Mouse (Mus musculus): Measurements from ENCODE around the gene Cgrrf1. TPM values are rescaled to one million over a fixed set of nuclear protein-coding genes. Genes with fewer than 3 reads are reported as not detected.
A peak's percentile ranks its signal among the peaks of the same experiment; 100 is the strongest.

Gene Cgrrf1
- 48.1 and 49.0 TPM in 2 replicates for polyA plus RNA-seq (2015; fragmentation: Nextera tagmentation; extraction: Ambion mirVana)

- peak; percentile 99 for ATAC-seq (ENCODE audit: low read depth)
- H3K36me3 ChIP-seq (ENCODE audit: control insufficient read depth, insufficient read depth, low read length), result no peaks in the 10 kb centered on the region
- H3K27ac ChIP-seq (ENCODE audit: low read length), result peak within 1 kb of the TSS; percentile 90
- H3K27me3 ChIP-seq (ENCODE audit: control insufficient read depth, insufficient read depth, low read depth, low read length), result no peaks in the 10 kb centered on the region
- H3K9me3 ChIP-seq (ENCODE audit: control insufficient read depth, low read length), result no peaks in the 10 kb centered on the region
- H3K4me1 ChIP-seq (replicated peaks; ENCODE audit: control insufficient read depth, insufficient read depth, low read length), result peaks cover 9% of the 10 kb centered on the region; the same call in 1 of the 2 replicates
- peak within 1 kb of the TSS; percentile 90 for H3K4me3 ChIP-seq (ENCODE audit: low read length)
- H3K4me2 ChIP-seq (ENCODE audit: low read depth, low read length), result peak within 1 kb of the TSS; percentile 71
- under 1% methylated on average over 32 of the region's 32 CpGs for WGBS
- peak within 1 kb of the TSS; percentile 92 for H3K9ac ChIP-seq (ENCODE audit: low read length)
Measured at GRCm38 (mm10) chr14:46831837-46832333, at the start of gene Cgrrf1. Cgrrf1 (plus strand) TSS chr14:46832125.

- Histone ChIP-seq H3K9ac (ENCODE audit: low read length) (no peak overlapping the region), H3K36me3 (ENCODE audit: control insufficient read depth, insufficient read depth, low read length) (peaks cover 30% of the 10 kb centered on the region), H3K4me2 (ENCODE audit: low read depth, low read length) (no peak overlapping the region), H3K9me3 (ENCODE audit: control insufficient read depth, low read length) (peaks cover 10% of the 10 kb centered on the region), H3K4me1 (replicated peaks; ENCODE audit: control insufficient read depth, insufficient read depth, low read length) (peaks cover 9% of the 10 kb centered on the region; the same call in 1 of the 2 replicates), H3K27ac (ENCODE audit: low read length) (no peak overlapping the region), H3K27me3 (ENCODE audit: control insufficient read depth, insufficient read depth, low read depth, low read length) (no peaks in the 10 kb centered on the region), H3K4me3 (ENCODE audit: low read length) (no peak overlapping the region)
- ATAC-seq (ENCODE audit: low read depth), result no peak
- 85% methylated on average over 8 of the region's 8 CpGs for WGBS
Measured at GRCm38 (mm10) chr14:46782187-46782828, 49.6 kb upstream of the Cgrrf1 start.

- Histone ChIP-seq H3K4me2 (ENCODE audit: low read depth, low read length) (no peak overlapping the region), H3K27me3 (ENCODE audit: control insufficient read depth, insufficient read depth, low read depth, low read length) (no peaks in the 10 kb centered on the region), H3K4me1 (replicated peaks; ENCODE audit: control insufficient read depth, insufficient read depth, low read length) (peaks cover 9% of the 10 kb centered on the region; the same call in 1 of the 2 replicates), H3K36me3 (ENCODE audit: control insufficient read depth, insufficient read depth, low read length) (peaks cover 20% of the 10 kb centered on the region), H3K4me3 (ENCODE audit: low read length) (no peak overlapping the region), H3K27ac (ENCODE audit: low read length) (no peak overlapping the region), H3K9ac (ENCODE audit: low read length) (no peak overlapping the region), H3K9me3 (ENCODE audit: control insufficient read depth, low read length) (peaks cover 10% of the 10 kb centered on the region)
- ATAC-seq (ENCODE audit: low read depth), result no peak
- 83% methylated on average over 10 of the region's 10 CpGs for WGBS
Measured at GRCm38 (mm10) chr14:46783327-46783926, 48.5 kb upstream of the Cgrrf1 start.

- Histone ChIP-seq H3K4me2 (ENCODE audit: low read depth, low read length) (no peak overlapping the region), H3K27ac (ENCODE audit: low read length) (no peak overlapping the region), H3K9me3 (ENCODE audit: control insufficient read depth, low read length) (no peaks in the 10 kb centered on the region), H3K4me3 (ENCODE audit: low read length) (no peak overlapping the region), H3K4me1 (replicated peaks; ENCODE audit: control insufficient read depth, insufficient read depth, low read length) (peaks cover 13% of the 10 kb centered on the region; the same call in 1 of the 2 replicates), H3K27me3 (ENCODE audit: control insufficient read depth, insufficient read depth, low read depth, low read length) (no peaks in the 10 kb centered on the region), H3K9ac (ENCODE audit: low read length) (no peak overlapping the region), H3K36me3 (ENCODE audit: control insufficient read depth, insufficient read depth, low read length) (peaks cover 3% of the 10 kb centered on the region)
- no peak for ATAC-seq (ENCODE audit: low read depth)
- 78% methylated on average over 5 of the region's 5 CpGs for WGBS
Measured at GRCm38 (mm10) chr14:46785247-46785646, 46.7 kb upstream of the Cgrrf1 start.

- Histone ChIP-seq H3K27me3 (ENCODE audit: control insufficient read depth, insufficient read depth, low read depth, low read length) (no peaks in the 10 kb centered on the region), H3K27ac (ENCODE audit: low read length) (peak overlapping the region; percentile 97), H3K4me3 (ENCODE audit: low read length) (peak overlapping the region; percentile 96), H3K4me2 (ENCODE audit: low read depth, low read length) (peak overlapping the region; percentile 61), H3K36me3 (ENCODE audit: control insufficient read depth, insufficient read depth, low read length) (no peaks in the 10 kb centered on the region), H3K9ac (ENCODE audit: low read length) (peak overlapping the region; percentile 96), H3K4me1 (replicated peaks; ENCODE audit: control insufficient read depth, insufficient read depth, low read length) (peaks cover 13% of the 10 kb centered on the region; the same call in 1 of the 2 replicates), H3K9me3 (ENCODE audit: control insufficient read depth, low read length) (no peaks in the 10 kb centered on the region)
- no peak for ATAC-seq (ENCODE audit: low read depth)
- under 1% methylated on average over 11 of the region's 11 CpGs for whole genome bisulfite sequencing
Measured at GRCm38 (mm10) chr14:46787454-46787786, 44.5 kb upstream of the Cgrrf1 start.

GRCm38 (mm10) chr14:46787787-46788504 is 44.0 kb upstream of the Cgrrf1 start, which contains the start of gene Cnih1:
Cnih1 (minus strand) TSS chr14:46788411.
- Histone ChIP-seq H3K27ac (ENCODE audit: low read length) (peak within 1 kb of the TSS; percentile 97), H3K9ac (ENCODE audit: low read length) (peak within 1 kb of the TSS; percentile 96), H3K9me3 (ENCODE audit: control insufficient read depth, low read length) (no peaks in the 10 kb centered on the region), H3K27me3 (ENCODE audit: control insufficient read depth, insufficient read depth, low read depth, low read length) (no peaks in the 10 kb centered on the region), H3K4me1 (replicated peaks; ENCODE audit: control insufficient read depth, insufficient read depth, low read length) (peaks cover 13% of the 10 kb centered on the region; the same call in 1 of the 2 replicates), H3K4me2 (ENCODE audit: low read depth, low read length) (peak within 1 kb of the TSS; percentile 61), H3K4me3 (ENCODE audit: low read length) (peak within 1 kb of the TSS; percentile 96), H3K36me3 (ENCODE audit: control insufficient read depth, insufficient read depth, low read length) (no peaks in the 10 kb centered on the region)
- peak; percentile 97 for ATAC-seq (ENCODE audit: low read depth)
- 0% methylated on average over 73 of the region's 86 CpGs for WGBS

GRCm38 (mm10) chr14:46788505-46788901 is 43.4 kb upstream of the Cgrrf1 start:
- Histone ChIP-seq H3K27ac (ENCODE audit: low read length) (peak overlapping the region; percentile 41), H3K4me1 (replicated peaks; ENCODE audit: control insufficient read depth, insufficient read depth, low read length) (peaks cover 13% of the 10 kb centered on the region; the same call in 1 of the 2 replicates), H3K4me3 (ENCODE audit: low read length) (peak overlapping the region; percentile 96), H3K4me2 (ENCODE audit: low read depth, low read length) (peak overlapping the region; percentile 41), H3K36me3 (ENCODE audit: control insufficient read depth, insufficient read depth, low read length) (no peaks in the 10 kb centered on the region), H3K27me3 (ENCODE audit: control insufficient read depth, insufficient read depth, low read depth, low read length) (no peaks in the 10 kb centered on the region), H3K9ac (ENCODE audit: low read length) (peak overlapping the region; percentile 46; the same call in 1 of the 2 replicates), H3K9me3 (ENCODE audit: control insufficient read depth, low read length) (no peaks in the 10 kb centered on the region)
- WGBS, result 12% methylated on average over 8 of the region's 8 CpGs
- peak; percentile 4; the same call in 1 of the 2 replicates for ATAC-seq (ENCODE audit: low read depth)

- H3K9ac ChIP-seq (ENCODE audit: low read length), result no peak overlapping the region
- peaks cover 13% of the 10 kb centered on the region; the same call in 1 of the 2 replicates for H3K4me1 ChIP-seq (replicated peaks; ENCODE audit: control insufficient read depth, insufficient read depth, low read length)
- H3K27me3 ChIP-seq (ENCODE audit: control insufficient read depth, insufficient read depth, low read depth, low read length), result no peaks in the 10 kb centered on the region
- ATAC-seq (ENCODE audit: low read depth), result no peak
- no peak overlapping the region for H3K4me2 ChIP-seq (ENCODE audit: low read depth, low read length)
- no peak overlapping the region for H3K27ac ChIP-seq (ENCODE audit: low read length)
- H3K9me3 ChIP-seq (ENCODE audit: control insufficient read depth, low read length), result no peaks in the 10 kb centered on the region
- no peak overlapping the region for H3K4me3 ChIP-seq (ENCODE audit: low read length)
- 61% methylated on average over 4 of the region's 4 CpGs for WGBS
- H3K36me3 ChIP-seq (ENCODE audit: control insufficient read depth, insufficient read depth, low read length), result no peaks in the 10 kb centered on the region
Measured at GRCm38 (mm10) chr14:46790303-46790702, 41.6 kb upstream of the Cgrrf1 start.

GRCm38 (mm10) chr14:46790723-46791122 is 41.2 kb upstream of the Cgrrf1 start:
- H3K27me3 ChIP-seq (ENCODE audit: control insufficient read depth, insufficient read depth, low read depth, low read length), result no peaks in the 10 kb centered on the region

More at GRCm38 (mm10) chr14:46790723-46791122, 41.2 kb upstream of the Cgrrf1 start:
- H3K27ac ChIP-seq (ENCODE audit: low read length), result no peak overlapping the region
- ATAC-seq (ENCODE audit: low read depth), result no peak
- no peaks in the 10 kb centered on the region for H3K36me3 ChIP-seq (ENCODE audit: control insufficient read depth, insufficient read depth, low read length)
- H3K9me3 ChIP-seq (ENCODE audit: control insufficient read depth, low read length), result no peaks in the 10 kb centered on the region
- peaks cover 13% of the 10 kb centered on the region; the same call in 1 of the 2 replicates for H3K4me1 ChIP-seq (replicated peaks; ENCODE audit: control insufficient read depth, insufficient read depth, low read length)
- H3K4me2 ChIP-seq (ENCODE audit: low read depth, low read length), result no peak overlapping the region
- H3K4me3 ChIP-seq (ENCODE audit: low read length), result no peak overlapping the region
- 88% methylated on average over 6 of the region's 6 CpGs for WGBS
- no peak overlapping the region for H3K9ac ChIP-seq (ENCODE audit: low read length)

Data from lung, embryonic 16.5 days (tissue).